Mouse (Mus musculus): ENCODE results near the gene Tarbp1.

DNA sequence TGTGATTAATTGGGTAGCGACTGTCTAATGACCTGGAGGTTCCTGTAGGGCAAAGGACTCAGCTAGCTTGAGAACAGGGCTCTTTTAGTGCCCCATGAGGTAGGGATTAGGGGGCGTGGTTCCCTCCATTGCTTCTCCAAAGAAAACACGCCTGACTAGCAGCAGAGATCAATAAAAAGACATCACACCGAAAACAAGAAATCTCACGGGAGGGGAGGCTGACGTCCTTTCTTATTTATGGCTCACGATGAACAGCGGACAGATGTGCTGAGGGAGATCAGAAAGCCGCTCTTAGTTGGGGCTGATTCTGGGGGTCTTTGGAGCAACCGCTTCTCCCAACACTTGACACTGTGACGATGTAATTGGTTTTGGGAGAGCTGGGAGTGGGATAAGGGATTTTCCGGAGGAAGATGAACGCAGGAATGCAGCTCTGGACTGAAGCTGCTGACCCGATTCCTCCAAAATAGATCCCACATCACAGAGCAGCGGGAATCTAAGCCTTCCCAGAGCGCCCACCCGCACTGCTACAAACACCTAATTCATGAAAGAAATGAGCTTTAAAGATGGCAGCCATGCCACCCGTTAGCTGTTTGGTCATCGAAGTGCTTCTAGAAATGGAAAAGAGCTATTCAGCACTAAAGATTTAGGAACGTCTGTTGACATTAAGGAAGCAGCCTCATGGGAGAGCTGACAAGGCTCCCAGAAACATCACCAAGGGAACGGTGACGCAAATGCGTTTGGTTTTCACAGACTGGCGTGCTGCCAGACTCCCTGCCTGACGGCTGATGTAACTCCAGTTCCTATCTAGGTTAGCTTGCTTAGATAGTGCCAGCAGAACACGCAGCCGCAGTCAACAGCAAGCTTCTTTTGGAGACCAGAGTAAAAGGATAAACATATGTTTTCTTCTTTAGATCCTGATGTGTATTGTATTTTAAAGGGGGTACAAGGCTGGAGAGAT, 42.0 kb upstream of the Tarbp1 start:
- no peak for TF ChIP-seq FLI1 (IDR thresholded peaks at IDR 0.05; ENCODE audit: low read length)
- TF ChIP-seq GATA1 (IDR thresholded peaks at IDR 0.05; ENCODE audit: borderline replicate concordance, low read length), result no peak
